Mouse (Mus musculus): ENCODE results near the gene Prss57. TPM values are rescaled to one million over a fixed set of nuclear protein-coding genes. Genes with fewer than 3 reads are reported as not detected.

The Prss57 gene
- total and polyA plus RNA-seq, 3 experiments = 0.50 to 0.70 TPM; not detected in 1

DNA sequence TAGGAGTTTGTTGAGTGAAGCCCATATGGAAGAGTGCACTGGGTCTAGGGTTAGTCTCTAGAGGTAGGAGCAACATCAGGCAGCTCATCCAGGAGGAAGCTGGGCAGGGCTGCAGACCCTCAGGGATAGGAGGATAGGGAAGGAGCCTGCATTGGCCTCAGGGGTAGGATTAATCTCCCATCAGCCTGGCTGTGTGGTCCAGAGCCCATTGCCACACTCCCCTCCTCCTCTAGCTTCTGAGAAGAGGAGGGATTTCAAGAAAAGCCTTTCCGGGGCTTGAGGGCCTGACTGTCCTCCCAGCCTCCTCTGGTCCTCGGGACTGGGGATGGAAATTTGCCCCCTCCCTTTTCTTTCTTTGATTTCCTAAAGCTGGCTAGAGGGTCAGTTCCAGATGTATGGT is 11.6 kb downstream of the Prss57 start:
- Histone ChIP-seq H3K4me1 (ENCODE audit: control insufficient read depth in 1 of 2, insufficient read depth in 2 of 2, low read length in 2 of 2) (peaks cover 0 to 8% of the 10 kb centered on the region in 2 experiments; a peak in 1 of 4 replicates), H3K79me2 (ENCODE audit: control insufficient read depth, insufficient read depth, low read length, poor library complexity) (no peaks in the 10 kb centered on the region), H3K9ac (ENCODE audit: control insufficient read depth, low read depth, low read length, poor library complexity, severe bottlenecking) (no peak overlapping the region), H3K27ac (ENCODE audit: control insufficient read depth, low read depth, low read length) (no peak overlapping the region), H3K4me3 (ENCODE audit: control insufficient read depth in 1 of 2, insufficient read depth in 1 of 2, low read depth in 2 of 2, low read length in 2 of 2) (no peak overlapping the region), H3K27me3 (ENCODE audit: control insufficient read depth in 1 of 2, insufficient read depth in 2 of 2, low read length in 2 of 2) (no peaks in the 10 kb centered on the region), H3K36me3 (ENCODE audit: control insufficient read depth in 1 of 2, insufficient read depth in 2 of 2, low read length in 2 of 2) (no peaks in the 10 kb centered on the region), H3K9me3 (replicated peaks; ENCODE audit: insufficient read depth, low read length) (no peaks in the 10 kb centered on the region)
- TF ChIP-seq TCF12 (IDR thresholded peaks at IDR 0.05; ENCODE audit: low read depth, low read length) (no peak), POLR2AphosphoS5 (IDR thresholded peaks at IDR 0.05; ENCODE audit: borderline replicate concordance, low read depth, low read length) (no peak), CHD2 (IDR thresholded peaks at IDR 0.05; ENCODE audit: low read length) (no peak), JUND (IDR thresholded peaks at IDR 0.05; ENCODE audit: low read depth, low read length) (no peak), SIN3A (IDR thresholded peaks at IDR 0.05; ENCODE audit: low read length) (no peak), KAT2A (conservative IDR thresholded peaks at IDR 0.05; ENCODE audit: low read depth, low read length) (no peak), MAFK (IDR thresholded peaks at IDR 0.05; ENCODE audit: borderline replicate concordance, low read depth, low read length) (no peak), GATA1 (IDR thresholded peaks at IDR 0.05; ENCODE audit: low read depth, low read length) (no peak), MYB (IDR thresholded peaks at IDR 0.05; ENCODE audit: low read depth, low read length) (no peak), ELF1 (IDR thresholded peaks at IDR 0.05; ENCODE audit: low read depth, low read length) (no peak), MXI1 (IDR thresholded peaks at IDR 0.05; ENCODE audit: low read depth, low read length) (no peak)
- no peak for DNase-seq (ENCODE audit: low read depth, low spot score)

DNA sequence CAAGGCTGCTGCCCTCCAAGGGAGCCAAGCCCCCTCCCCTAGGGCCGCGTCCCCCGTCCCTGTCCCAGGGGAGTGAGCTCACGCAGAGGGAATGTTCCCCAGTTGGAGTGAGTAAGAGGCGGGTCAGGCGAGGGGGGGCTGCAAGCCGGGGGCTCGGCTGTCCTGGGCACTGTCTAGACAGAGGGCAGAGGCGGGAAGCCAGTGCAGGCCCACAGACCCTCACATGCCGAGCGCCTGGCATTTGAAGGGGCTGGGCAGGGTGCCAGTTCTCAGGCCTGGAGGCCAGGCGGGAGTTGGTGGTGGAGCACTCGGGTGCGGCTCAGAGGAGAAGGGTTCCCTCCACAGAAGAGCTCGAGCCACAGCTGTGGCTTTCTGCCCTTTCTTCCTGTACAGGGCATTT is 12.8 kb downstream of the Prss57 start:
- Histone ChIP-seq H3K27me3 (ENCODE audit: control insufficient read depth in 1 of 2, insufficient read depth in 2 of 2, low read length in 2 of 2) (no peaks in the 10 kb centered on the region), H3K79me2 (ENCODE audit: control insufficient read depth, insufficient read depth, low read length, poor library complexity) (no peaks in the 10 kb centered on the region), H3K9me3 (replicated peaks; ENCODE audit: insufficient read depth, low read length) (no peaks in the 10 kb centered on the region), H3K4me1 (ENCODE audit: control insufficient read depth in 1 of 2, insufficient read depth in 2 of 2, low read length in 2 of 2) (peaks cover 0 to 8% of the 10 kb centered on the region in 2 experiments; a peak in 1 of 4 replicates), H3K36me3 (ENCODE audit: control insufficient read depth in 1 of 2, insufficient read depth in 2 of 2, low read length in 2 of 2) (no peaks in the 10 kb centered on the region), H3K9ac (ENCODE audit: control insufficient read depth, low read depth, low read length, poor library complexity, severe bottlenecking) (no peak overlapping the region), H3K4me3 (ENCODE audit: control insufficient read depth in 1 of 2, insufficient read depth in 1 of 2, low read depth in 2 of 2, low read length in 2 of 2) (peak overlapping the region in 1 of 2 experiments; percentile 72; a peak in 1 of 4 replicates), H3K27ac (ENCODE audit: control insufficient read depth, low read depth, low read length) (no peak overlapping the region)
- TF ChIP-seq MAFK (IDR thresholded peaks at IDR 0.05; ENCODE audit: borderline replicate concordance, low read depth, low read length) = no peak
- TF ChIP-seq POLR2AphosphoS5 (IDR thresholded peaks at IDR 0.05; ENCODE audit: borderline replicate concordance, low read depth, low read length) = no peak
- TF ChIP-seq NELFE (IDR thresholded peaks at IDR 0.05; ENCODE audit: low read depth, low read length) = no peak
- TF ChIP-seq MEF2A (IDR thresholded peaks at IDR 0.05; ENCODE audit: extremely low read depth, insufficient replicate concordance, low read depth, low read length, poor library complexity, severe bottlenecking) = no peak
- no peak for DNase-seq (ENCODE audit: low read depth, low spot score)

DNA sequence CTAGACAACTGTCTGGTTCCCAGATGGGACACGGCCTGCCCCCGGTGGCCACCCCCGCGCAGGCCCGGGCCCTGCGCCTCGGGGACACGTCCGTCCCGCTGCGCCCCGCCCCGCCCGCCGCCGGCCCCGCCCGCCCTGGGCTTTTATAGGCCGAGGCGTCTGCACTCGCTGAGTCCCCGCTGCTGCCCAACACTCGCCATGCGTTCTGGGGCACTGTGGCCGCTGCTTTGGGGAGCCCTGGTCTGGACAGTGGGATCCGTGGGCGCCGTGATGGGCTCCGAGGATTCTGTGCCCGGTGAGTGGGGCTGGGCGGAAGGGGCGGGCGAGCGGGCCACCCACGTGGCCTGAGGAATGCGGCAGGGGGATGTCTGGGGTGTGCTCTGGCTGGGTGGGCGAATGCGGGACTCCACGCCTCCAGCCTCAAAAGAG is 13.6 kb downstream of the Prss57 start, which contains the start of gene Fstl3:
TSS of gene Fstl3 (plus strand) at position 170 of the 429 bp plus-strand sequence.
- Histone ChIP-seq H3K79me2 (ENCODE audit: control insufficient read depth, insufficient read depth, low read length, poor library complexity) (no peaks in the 10 kb centered on the region), H3K4me1 (ENCODE audit: control insufficient read depth in 1 of 2, insufficient read depth in 2 of 2, low read length in 2 of 2) (peaks cover 0 to 8% of the 10 kb centered on the region in 2 experiments; a peak in 1 of 4 replicates), H3K27me3 (ENCODE audit: control insufficient read depth in 1 of 2, insufficient read depth in 2 of 2, low read length in 2 of 2) (no peaks in the 10 kb centered on the region), H3K27ac (ENCODE audit: control insufficient read depth, low read depth, low read length) (no peak within 1 kb of the TSS), H3K9me3 (replicated peaks; ENCODE audit: insufficient read depth, low read length) (no peaks in the 10 kb centered on the region), H3K36me3 (ENCODE audit: control insufficient read depth in 1 of 2, insufficient read depth in 2 of 2, low read length in 2 of 2) (no peaks in the 10 kb centered on the region), H3K4me3 (ENCODE audit: control insufficient read depth in 1 of 2, insufficient read depth in 1 of 2, low read depth in 2 of 2, low read length in 2 of 2) (peak within 1 kb of the TSS; percentile 35 to 72), H3K9ac (ENCODE audit: control insufficient read depth, low read depth, low read length, poor library complexity, severe bottlenecking) (peak within 1 kb of the TSS; percentile 67)
- DNase-seq (ENCODE audit: low read depth, low spot score) = peak; percentile 44
- TF ChIP-seq MXI1 (IDR thresholded peaks at IDR 0.05; ENCODE audit: low read depth, low read length) (peak; percentile 49; the same call in 1 of the 2 replicates), USF2 (IDR thresholded peaks at IDR 0.05; ENCODE audit: borderline replicate concordance in 1 of 2, insufficient read depth in 1 of 2, low read depth in 1 of 2, low read length in 2 of 2) (no peak), BHLHE40 (IDR thresholded peaks at IDR 0.05; ENCODE audit: borderline replicate concordance, low read depth, low read length) (no peak), USF1 (IDR thresholded peaks at IDR 0.05; ENCODE audit: low read depth, low read length) (peak; percentile 58), GABPA (IDR thresholded peaks at IDR 0.05; ENCODE audit: low read depth, low read length) (no peak), ETS1 (IDR thresholded peaks at IDR 0.05; ENCODE audit: low read depth, low read length) (no peak), POLR2A (IDR thresholded peaks at IDR 0.05; ENCODE audit: control insufficient read depth in 1 of 2, insufficient read depth in 1 of 2, low read depth in 1 of 2, low read length in 2 of 2, poor library complexity in 1 of 2) (peak; percentile 28 to 43; a peak in 1 of 4 replicates), SIN3A (IDR thresholded peaks at IDR 0.05; ENCODE audit: low read length) (peak; percentile 3; the same call in 1 of the 2 replicates), EP300 (IDR thresholded peaks at IDR 0.05; ENCODE audit: low read depth in 1 of 2, low read length in 2 of 2) (no peak), TBP (IDR thresholded peaks at IDR 0.05; ENCODE audit: low read depth, low read length) (no peak), ELF1 (IDR thresholded peaks at IDR 0.05; ENCODE audit: low read depth, low read length) (no peak), MAZ (IDR thresholded peaks at IDR 0.05; ENCODE audit: low read depth, low read length) (no peak), MAFK (IDR thresholded peaks at IDR 0.05; ENCODE audit: borderline replicate concordance, low read depth, low read length) (no peak), POLR2AphosphoS2 (IDR thresholded peaks at IDR 0.05; ENCODE audit: low read length) (no peak), SMC3 (IDR thresholded peaks at IDR 0.05; ENCODE audit: low read depth, low read length) (no peak), MEF2A (IDR thresholded peaks at IDR 0.05; ENCODE audit: extremely low read depth, insufficient replicate concordance, low read depth, low read length, poor library complexity, severe bottlenecking) (no peak)

All from MEL (cell line).